Mouse (Mus musculus): ENCODE data around the gene Slc22a23. TPM values are rescaled to one million over a fixed set of nuclear protein-coding genes. Genes with fewer than 3 reads are reported as not detected.
A peak's percentile ranks its signal among the peaks of the same experiment; 100 is the strongest.

Gene Slc22a23
- polyA plus RNA-seq, 1 experiment from 2014 or later: 15.6 TPM

GRCm38 (mm10) chr13:34298061-34298460 is 46.9 kb downstream of the Slc22a23 start:
- WGBS: 99% methylated on average over 6 of the region's 6 CpGs
- H3K27ac ChIP-seq (replicated peaks): no peak overlapping the region
- H3K36me3 ChIP-seq: peaks cover 14% of the 10 kb centered on the region
- ATAC-seq (ENCODE audit: low FRiP score): no peak
- H3K4me1 ChIP-seq: no peaks in the 10 kb centered on the region
- no peak overlapping the region for H3K4me3 ChIP-seq (replicated peaks)
- no peaks in the 10 kb centered on the region for H3K9me3 ChIP-seq (replicated peaks)
- no peaks in the 10 kb centered on the region for H3K27me3 ChIP-seq (replicated peaks)
- no peak overlapping the region for H3K9ac ChIP-seq (replicated peaks)
- H3K4me2 ChIP-seq: no peak overlapping the region

- no peak overlapping the region for H3K9ac ChIP-seq (replicated peaks)
- no peak overlapping the region for H3K4me3 ChIP-seq (replicated peaks)
- no peak overlapping the region for H3K4me2 ChIP-seq
- no peak overlapping the region for H3K27ac ChIP-seq (replicated peaks)
- ATAC-seq (ENCODE audit: low FRiP score): no peak
- no peaks in the 10 kb centered on the region for H3K27me3 ChIP-seq (replicated peaks)
- H3K9me3 ChIP-seq (replicated peaks): no peaks in the 10 kb centered on the region
- WGBS: 93% methylated on average over 12 of the region's 12 CpGs
- H3K4me1 ChIP-seq: no peaks in the 10 kb centered on the region
- H3K36me3 ChIP-seq: peaks cover 14% of the 10 kb centered on the region
Measured at GRCm38 (mm10) chr13:34295787-34296435, 49.1 kb downstream of the Slc22a23 start.

- 83% methylated on average over 4 of the region's 4 CpGs for WGBS
- no peak overlapping the region for H3K4me2 ChIP-seq
- ATAC-seq (ENCODE audit: low FRiP score): no peak
Measured at GRCm38 (mm10) chr13:34294212-34294611, 50.8 kb downstream of the Slc22a23 start.

DNA sequence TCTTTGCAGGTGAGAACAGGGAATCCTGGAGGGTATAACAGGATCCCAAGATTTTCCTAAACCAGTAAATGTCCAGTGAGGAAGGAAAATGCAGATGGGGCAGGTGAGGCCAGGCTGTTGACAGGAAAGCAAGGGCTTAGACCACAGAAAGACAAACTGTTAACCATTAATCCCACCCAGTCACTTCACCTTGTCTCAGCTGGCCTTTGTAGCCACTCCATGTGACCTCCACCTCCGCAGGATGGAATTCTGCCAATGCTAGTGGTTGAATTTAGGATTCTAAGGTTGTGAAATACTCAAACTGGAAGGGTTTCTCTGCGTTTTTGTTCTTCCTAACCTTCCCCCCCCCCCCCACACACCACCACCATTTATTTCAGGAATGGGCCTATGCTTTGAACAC is 52.9 kb downstream of the Slc22a23 start:
- ATAC-seq (ENCODE audit: low FRiP score): no peak
- Histone ChIP-seq H3K27ac (replicated peaks) (no peak overlapping the region), H3K9me3 (replicated peaks) (no peaks in the 10 kb centered on the region), H3K4me1 (peaks cover 8% of the 10 kb centered on the region), H3K27me3 (replicated peaks) (no peaks in the 10 kb centered on the region), H3K4me3 (replicated peaks) (no peak overlapping the region), H3K9ac (replicated peaks) (no peak overlapping the region), H3K36me3 (peaks cover 4% of the 10 kb centered on the region), H3K4me2 (no peak overlapping the region)
- 64% methylated on average over 2 of the region's 2 CpGs for WGBS

More at GRCm38 (mm10) chr13:34294212-34294611, 50.8 kb downstream of the Slc22a23 start:
- Histone ChIP-seq H3K4me1 (no peaks in the 10 kb centered on the region), H3K27ac (replicated peaks) (no peak overlapping the region), H3K9me3 (replicated peaks) (no peaks in the 10 kb centered on the region), H3K27me3 (replicated peaks) (no peaks in the 10 kb centered on the region), H3K9ac (replicated peaks) (no peak overlapping the region), H3K36me3 (peaks cover 14% of the 10 kb centered on the region), H3K4me3 (replicated peaks) (no peak overlapping the region)

DNA sequence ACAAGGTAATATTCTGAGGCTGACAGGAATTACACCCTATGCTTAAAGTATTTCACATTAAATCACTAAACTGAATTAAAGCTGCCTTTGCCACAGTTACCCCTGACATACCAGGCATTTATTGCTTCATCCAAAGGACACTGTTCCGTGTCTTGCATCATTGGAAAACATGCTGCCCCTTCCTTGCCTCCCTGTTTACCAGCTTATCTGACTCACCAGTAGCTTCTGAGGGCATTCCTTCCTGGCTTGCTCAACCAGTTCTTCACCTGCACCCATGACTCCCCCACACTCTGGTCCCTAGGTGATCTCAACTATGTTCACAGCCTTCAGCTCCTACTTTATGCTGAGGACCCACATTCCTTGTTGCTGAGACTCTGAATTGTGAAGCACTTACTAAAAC is 54.6 kb downstream of the Slc22a23 start:
- no peak overlapping the region for H3K27ac ChIP-seq (replicated peaks)
- no peak overlapping the region for H3K4me3 ChIP-seq (replicated peaks)
- no peaks in the 10 kb centered on the region for H3K36me3 ChIP-seq
- ATAC-seq (ENCODE audit: low FRiP score): no peak
- no peaks in the 10 kb centered on the region for H3K9me3 ChIP-seq (replicated peaks)
- WGBS: 81% methylated on average over 1 of the region's 1 CpGs
- H3K4me2 ChIP-seq: no peak overlapping the region
- H3K9ac ChIP-seq (replicated peaks): no peak overlapping the region
- H3K27me3 ChIP-seq (replicated peaks): no peaks in the 10 kb centered on the region
- peaks cover 8% of the 10 kb centered on the region for H3K4me1 ChIP-seq

GRCm38 (mm10) chr13:34289567-34289966 is 55.4 kb downstream of the Slc22a23 start:
- Histone ChIP-seq H3K9ac (replicated peaks) (no peak overlapping the region), H3K36me3 (no peaks in the 10 kb centered on the region), H3K27me3 (replicated peaks) (no peaks in the 10 kb centered on the region), H3K4me2 (no peak overlapping the region), H3K9me3 (replicated peaks) (no peaks in the 10 kb centered on the region), H3K4me1 (peaks cover 8% of the 10 kb centered on the region), H3K27ac (replicated peaks) (no peak overlapping the region), H3K4me3 (replicated peaks) (no peak overlapping the region)
- ATAC-seq (ENCODE audit: low FRiP score): no peak
- 87% methylated on average over 2 of the region's 2 CpGs for WGBS

DNA sequence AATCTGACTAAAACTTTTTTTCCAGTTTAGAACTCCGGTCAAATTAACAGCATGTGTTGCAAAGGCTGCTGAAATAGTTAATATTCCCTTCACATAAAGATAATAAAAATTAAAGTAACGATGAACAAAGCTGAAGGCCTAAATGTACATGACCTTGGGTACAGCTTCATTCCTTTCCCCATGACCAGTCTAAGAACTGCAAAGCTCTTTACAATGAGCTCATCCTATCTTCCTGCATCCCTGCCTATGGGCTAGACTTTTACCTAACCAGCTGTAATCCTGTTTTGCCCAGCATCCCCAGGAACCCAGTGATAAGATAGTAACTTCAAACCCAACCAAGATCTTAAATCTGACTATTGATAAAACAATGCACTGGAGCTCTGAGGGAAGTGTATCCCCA is 56.9 kb downstream of the Slc22a23 start:
- H3K27me3 ChIP-seq (replicated peaks): no peaks in the 10 kb centered on the region
- ATAC-seq (ENCODE audit: low FRiP score): no peak
- no peak overlapping the region for H3K4me2 ChIP-seq
- no peak overlapping the region for H3K27ac ChIP-seq (replicated peaks)
- WGBS: 27% methylated on average over 2 of the region's 2 CpGs
- H3K36me3 ChIP-seq: 0 out of 2 replicates have a peak, but pooled peaks cover 3% of the 10 kb centered on the region
- peaks cover 8% of the 10 kb centered on the region for H3K4me1 ChIP-seq
- no peak overlapping the region for H3K4me3 ChIP-seq (replicated peaks)
- no peaks in the 10 kb centered on the region for H3K9me3 ChIP-seq (replicated peaks)
- no peak overlapping the region for H3K9ac ChIP-seq (replicated peaks)

- H3K27me3 ChIP-seq (replicated peaks): no peaks in the 10 kb centered on the region
- H3K36me3 ChIP-seq: 0 out of 2 replicates have a peak, but pooled peaks cover 3% of the 10 kb centered on the region
- no peak overlapping the region for H3K4me3 ChIP-seq (replicated peaks)
- H3K4me2 ChIP-seq: peak overlapping the region; percentile 13; the same call in 1 of the 2 replicates
- peaks cover 8% of the 10 kb centered on the region for H3K4me1 ChIP-seq
- peak overlapping the region; percentile 48; the same call in 1 of the 2 replicates for H3K27ac ChIP-seq (replicated peaks)
- no peaks in the 10 kb centered on the region for H3K9me3 ChIP-seq (replicated peaks)
- H3K9ac ChIP-seq (replicated peaks): no peak overlapping the region
- no peak for ATAC-seq (ENCODE audit: low FRiP score)
- 15% methylated on average over 9 of the region's 9 CpGs for WGBS
Measured at GRCm38 (mm10) chr13:34287601-34288083, 57.3 kb downstream of the Slc22a23 start.

- Histone ChIP-seq H3K4me3 (replicated peaks) (no peak overlapping the region), H3K27ac (replicated peaks) (no peak overlapping the region), H3K36me3 (peaks cover 9% of the 10 kb centered on the region), H3K9ac (replicated peaks) (no peak overlapping the region), H3K9me3 (replicated peaks) (no peaks in the 10 kb centered on the region), H3K4me1 (peaks cover 11% of the 10 kb centered on the region), H3K4me2 (no peak overlapping the region), H3K27me3 (replicated peaks) (no peaks in the 10 kb centered on the region)
- no peak for ATAC-seq (ENCODE audit: low FRiP score)
- 97% methylated on average over 6 of the region's 6 CpGs for WGBS
Measured at GRCm38 (mm10) chr13:34281360-34281759, 63.6 kb downstream of the Slc22a23 start.

DNA sequence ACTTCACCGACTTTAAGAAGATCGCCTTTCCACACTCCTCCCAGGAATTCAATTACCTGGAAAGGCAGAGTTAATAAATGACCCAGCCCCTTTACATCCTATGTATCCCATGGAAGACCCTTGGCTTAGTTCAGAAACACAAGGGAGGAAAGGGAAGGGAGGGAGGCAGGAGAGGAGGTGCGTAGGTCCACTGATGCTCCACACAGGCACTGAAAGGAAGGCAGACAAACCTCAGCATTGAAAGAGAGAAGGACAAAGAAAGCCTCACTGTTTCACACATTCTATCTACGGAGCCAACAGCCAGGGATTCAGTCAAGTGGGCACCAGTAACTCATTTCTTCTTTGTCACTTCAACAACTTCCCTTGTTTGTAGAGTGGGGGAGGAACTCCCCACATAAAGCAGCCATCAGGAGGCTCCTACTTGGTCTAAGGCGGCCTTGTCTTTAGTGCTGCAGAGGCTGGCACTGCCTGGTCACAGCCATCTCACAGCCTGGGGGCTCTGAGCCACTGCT is 66.2 kb downstream of the Slc22a23 start:
- Histone ChIP-seq H3K27ac (replicated peaks) (peak overlapping the region; percentile 10; the same call in 1 of the 2 replicates), H3K4me1 (peaks cover 11% of the 10 kb centered on the region), H3K36me3 (peaks cover 8% of the 10 kb centered on the region), H3K4me2 (no peak overlapping the region), H3K4me3 (replicated peaks) (no peak overlapping the region), H3K9me3 (replicated peaks) (no peaks in the 10 kb centered on the region), H3K27me3 (replicated peaks) (no peaks in the 10 kb centered on the region), H3K9ac (replicated peaks) (no peak overlapping the region)
- ATAC-seq (ENCODE audit: low FRiP score): peak; percentile 73
- WGBS: 32% methylated on average over 5 of the region's 5 CpGs

GRCm38 (mm10) chr13:34278288-34278701 is 66.7 kb downstream of the Slc22a23 start:
- 0 out of 2 replicates have a peak, but pooled peaks have one; percentile 40 for ATAC-seq (ENCODE audit: low FRiP score)
- H3K4me2 ChIP-seq: no peak overlapping the region
- no peaks in the 10 kb centered on the region for H3K27me3 ChIP-seq (replicated peaks)
- 0 out of 2 replicates have a peak overlapping the region, but pooled peaks have one; percentile 10 for H3K27ac ChIP-seq (replicated peaks)
- peaks cover 11% of the 10 kb centered on the region for H3K4me1 ChIP-seq
- no peaks in the 10 kb centered on the region for H3K9me3 ChIP-seq (replicated peaks)
- H3K9ac ChIP-seq (replicated peaks): no peak overlapping the region
- H3K36me3 ChIP-seq: peaks cover 8% of the 10 kb centered on the region
- WGBS: 11% methylated on average over 6 of the region's 6 CpGs
- no peak overlapping the region for H3K4me3 ChIP-seq (replicated peaks)

GRCm38 (mm10) chr13:34277611-34278010 is 67.4 kb downstream of the Slc22a23 start:
- Histone ChIP-seq H3K27me3 (replicated peaks) (no peaks in the 10 kb centered on the region), H3K9me3 (replicated peaks) (no peaks in the 10 kb centered on the region), H3K4me3 (replicated peaks) (no peak overlapping the region), H3K4me1 (peaks cover 12% of the 10 kb centered on the region), H3K9ac (replicated peaks) (no peak overlapping the region), H3K36me3 (peaks cover 8% of the 10 kb centered on the region), H3K4me2 (no peak overlapping the region), H3K27ac (replicated peaks) (no peak overlapping the region)
- WGBS: 93% methylated on average over 2 of the region's 2 CpGs
- no peak for ATAC-seq (ENCODE audit: low FRiP score)
